ENCODE assay signal across 29 mouse cellular contexts in genomic region chr3:58110911-58111476, GRCm38 (mm10).
DNase-seq lines count a peak whose midpoint lies in the region; ATAC-seq and TF ChIP-seq lines count a peak whose summit lies in the region.
"Had no signal": no experiment of that assay in that cellular context is flagged by ENCODE, and none has a peak within 500 bp of the region (broad histone marks: within the 10 kb centered on the region; RNA-seq: fewer than 3 reads in every experiment).

No protein-coding gene starts in this region.

- H3K4me2 ChIP-seq in kidney, embryonic 16.5 days (replicated peaks; ENCODE audit: low read depth, low read length) = no peak overlapping the region
- H3K4me2 ChIP-seq: embryonic facial prominence, embryonic 13.5 days; forebrain, embryonic 12.5 days; heart, embryonic 12.5 days; heart, embryonic 15.5 days; hindbrain, embryonic 14.5 days had no signal

- 46% methylated on average over 5 of the region's 5 CpGs for WGBS in kidney, adult 2 months
- WGBS in kidney, embryonic 16.5 days = 68% methylated on average over 5 of the region's 5 CpGs

- no peak overlapping the region for H3K4me3 ChIP-seq in kidney, adult 2 months (ENCODE audit: insufficient read depth, low read depth, low read length)
- no peak overlapping the region for H3K4me3 ChIP-seq in kidney, embryonic 16.5 days (ENCODE audit: low read length)
- H3K4me3 ChIP-seq: embryonic facial prominence, embryonic 10.5 days; embryonic facial prominence, embryonic 13.5 days; erythroblast, embryonic 14.5 days; forebrain, embryonic 12.5 days; heart, embryonic 12.5 days; heart, embryonic 15.5 days had no signal

- H3K36me3 ChIP-seq in kidney, adult 2 months (ENCODE audit: control insufficient read depth, insufficient read depth, low read length) = no peaks in the 10 kb centered on the region
- no peaks in the 10 kb centered on the region for H3K36me3 ChIP-seq in kidney, embryonic 16.5 days (ENCODE audit: insufficient read depth, low read length)
- H3K36me3 ChIP-seq: embryonic facial prominence, embryonic 10.5 days; embryonic facial prominence, embryonic 13.5 days; forebrain, embryonic 12.5 days; heart, embryonic 12.5 days; heart, embryonic 15.5 days had no signal

- H3K4me1 ChIP-seq in kidney, adult 2 months (ENCODE audit: control insufficient read depth, insufficient read depth, low read length) = no peaks in the 10 kb centered on the region
- no peaks in the 10 kb centered on the region for H3K4me1 ChIP-seq in kidney, embryonic 16.5 days (ENCODE audit: insufficient read depth, low read length)
- H3K4me1 ChIP-seq: embryonic facial prominence, embryonic 13.5 days; heart, embryonic 12.5 days; heart, embryonic 15.5 days had no signal

- TF ChIP-seq POLR2A in kidney, adult 2 months (IDR thresholded peaks at IDR 0.05; ENCODE audit: low read depth, low read length) = no peak

- peak; percentile 46 for DNase-seq in kidney, adult 2 months
- DNase-seq in kidney, adult 9 months = peak; percentile 38
- DNase-seq in kidney, postnatal 25 days = peak; percentile 42 to 52
- peak; percentile 92 for DNase-seq in retina, postnatal 1 day
- DNase-seq in embryo, embryonic 10.5 days (ENCODE audit: low spot score) = no peak
- no peak for DNase-seq in spleen, adult 12 weeks (ENCODE audit: low spot score)
- no peak for DNase-seq in urinary bladder, postnatal 25 days (ENCODE audit: low spot score)
- DNase-seq: adrenal gland, adult 8-10 months; adrenal gland, postnatal 25 days; cerebellum, adult 18-20 months; cerebellum, adult 9-10 months; cerebellum, postnatal 14 days; embryo, embryonic 11 days; gastrocnemius, postnatal 25 days; heart, adult 18-20 months; heart, postnatal 14 days; heart, postnatal 4 days had no signal

- H3K27me3 ChIP-seq in kidney, adult 2 months (replicated peaks; ENCODE audit: control insufficient read depth, insufficient read depth, low read length) = no peaks in the 10 kb centered on the region
- no peaks in the 10 kb centered on the region for H3K27me3 ChIP-seq in kidney, embryonic 16.5 days (ENCODE audit: insufficient read depth, low read length)
- H3K27me3 ChIP-seq: embryonic facial prominence, embryonic 13.5 days; forebrain, embryonic 12.5 days; heart, embryonic 12.5 days; heart, embryonic 15.5 days had no signal

- H3K9me3 ChIP-seq in kidney, embryonic 16.5 days (ENCODE audit: low read length) = no peaks in the 10 kb centered on the region
- H3K9me3 ChIP-seq: embryonic facial prominence, embryonic 10.5 days; embryonic facial prominence, embryonic 13.5 days; forebrain, embryonic 12.5 days; heart, embryonic 12.5 days; heart, embryonic 15.5 days had no signal

- no peak for ATAC-seq in kidney, embryonic 16.5 days (ENCODE audit: low FRiP score, low TSS enrichment)
- ATAC-seq: activated CD4-positive, CD25-positive, alpha-beta regulatory T cell, adult 4 months; CD4-positive, CD25-positive, alpha-beta regulatory T cell, adult 4 months; forebrain, embryonic 16.5 days; hindbrain, postnatal 0 days had no signal

- H3K9ac ChIP-seq in kidney, embryonic 16.5 days (replicated peaks; ENCODE audit: low read length) = no peak overlapping the region
- H3K9ac ChIP-seq: embryonic facial prominence, embryonic 13.5 days; forebrain, embryonic 12.5 days; heart, embryonic 12.5 days; heart, embryonic 15.5 days; hindbrain, embryonic 14.5 days had no signal

- H3K27ac ChIP-seq in kidney, adult 2 months (ENCODE audit: insufficient read depth, low read depth, low read length) = no peak overlapping the region
- H3K27ac ChIP-seq in kidney, embryonic 16.5 days (ENCODE audit: low read length) = no peak overlapping the region
- H3K27ac ChIP-seq: embryonic facial prominence, embryonic 10.5 days; embryonic facial prominence, embryonic 13.5 days; forebrain, embryonic 12.5 days; heart, embryonic 15.5 days; hindbrain, embryonic 14.5 days; hindbrain, postnatal 0 days had no signal

- TF ChIP-seq CTCF in kidney, adult 2 months (conservative IDR thresholded peaks at IDR 0.05; ENCODE audit: insufficient read depth, insufficient read length, low read depth, low read length) = no peak

Comparison
In these comparisons a context has a peak if more than half of its experiments do, and no peak if none do; other contexts are left out.
1. DNase-seq: peak in kidney, adult 2 months (single experiment), kidney, adult 9 months (single experiment), kidney, postnatal 25 days (2 of 2) and retina, postnatal 1 day (single experiment); none in embryo, embryonic 10.5 days (single experiment), spleen, adult 12 weeks (single experiment) and urinary bladder, postnatal 25 days (single experiment).